Mouse (Mus musculus): ENCODE results near the gene Zfp383. TPM values are rescaled to one million over a fixed set of nuclear protein-coding genes. Genes with fewer than 3 reads are reported as not detected.

Gene Zfp383
- polyA plus RNA-seq, 1 experiment from 2014 or later, result 7.7 TPM

GRCm38 (mm10) chr7:29905966-29906681, 1.9 kb upstream of the Zfp383 start, which contains the start of gene Zfp27:
Zfp27 (minus strand) TSS chr7:29906572.
- H3K27ac ChIP-seq, result peak within 1 kb of the TSS; percentile 96
- peaks cover 9% of the 10 kb centered on the region for H3K36me3 ChIP-seq (replicated peaks)
- peak within 1 kb of the TSS; percentile 49 for H3K4me3 ChIP-seq
- peak within 1 kb of the TSS; percentile 57 for H3K9ac ChIP-seq
- peak; percentile 87 for ATAC-seq (replicated peaks)
- WGBS, result under 1% methylated on average over 22 of the region's 22 CpGs
- H3K9me3 ChIP-seq, result no peaks in the 10 kb centered on the region
- peaks cover 32% of the 10 kb centered on the region for H3K4me1 ChIP-seq
- H3K4me2 ChIP-seq, result peak within 1 kb of the TSS; percentile 52
- H3K27me3 ChIP-seq (replicated peaks), result no peaks in the 10 kb centered on the region

- H3K27me3 ChIP-seq (replicated peaks), result no peaks in the 10 kb centered on the region
- ATAC-seq (replicated peaks), result no peak
- H3K4me1 ChIP-seq, result peaks cover 32% of the 10 kb centered on the region
- WGBS, result 15% methylated on average over 8 of the region's 8 CpGs
- H3K9me3 ChIP-seq, result no peaks in the 10 kb centered on the region
- peak overlapping the region; percentile 96 for H3K27ac ChIP-seq
- peak overlapping the region; percentile 49 for H3K4me3 ChIP-seq
- H3K4me2 ChIP-seq, result peak overlapping the region; percentile 52
- peaks cover 3% of the 10 kb centered on the region; the same call in 1 of the 2 replicates for H3K36me3 ChIP-seq (replicated peaks)
- peak overlapping the region; percentile 57 for H3K9ac ChIP-seq
Measured at GRCm38 (mm10) chr7:29906682-29907058, 1.4 kb upstream of the Zfp383 start.

GRCm38 (mm10) chr7:29907206-29907605, 817 bp upstream of the Zfp383 start:
- H3K4me1 ChIP-seq, result peaks cover 32% of the 10 kb centered on the region
- H3K36me3 ChIP-seq (replicated peaks), result peaks cover 3% of the 10 kb centered on the region
- no peaks in the 10 kb centered on the region for H3K27me3 ChIP-seq (replicated peaks)
- no peak for ATAC-seq (replicated peaks)
- WGBS, result 91% methylated on average over 5 of the region's 5 CpGs
- H3K27ac ChIP-seq, result peak overlapping the region; percentile 96
- no peaks in the 10 kb centered on the region for H3K9me3 ChIP-seq
- H3K9ac ChIP-seq, result no peak overlapping the region
- peak overlapping the region; percentile 52 for H3K4me2 ChIP-seq
- H3K4me3 ChIP-seq, result peak overlapping the region; percentile 49; the same call in 1 of the 2 replicates

GRCm38 (mm10) chr7:29910252-29910651, 2.2 kb downstream of the Zfp383 start:
- peaks cover 24% of the 10 kb centered on the region for H3K36me3 ChIP-seq (replicated peaks)
- 53% methylated on average over 2 of the region's 2 CpGs for WGBS
- peaks cover 25% of the 10 kb centered on the region for H3K4me1 ChIP-seq
- H3K4me2 ChIP-seq, result peak overlapping the region; percentile 55; the same call in 1 of the 2 replicates
- H3K27me3 ChIP-seq (replicated peaks), result no peaks in the 10 kb centered on the region
- no peak overlapping the region for H3K9ac ChIP-seq
- no peak overlapping the region; the same call in 1 of the 2 replicates for H3K4me3 ChIP-seq
- no peak for ATAC-seq (replicated peaks)
- H3K27ac ChIP-seq, result no peak overlapping the region
- H3K9me3 ChIP-seq, result no peaks in the 10 kb centered on the region

- 95% methylated on average over 13 of the region's 13 CpGs for WGBS
- H3K27ac ChIP-seq, result no peak overlapping the region
- no peaks in the 10 kb centered on the region for H3K9me3 ChIP-seq
- no peak overlapping the region for H3K9ac ChIP-seq
- no peak for ATAC-seq (replicated peaks)
- H3K4me2 ChIP-seq, result no peak overlapping the region
- H3K4me3 ChIP-seq, result no peak overlapping the region
- H3K27me3 ChIP-seq (replicated peaks), result no peaks in the 10 kb centered on the region
- H3K36me3 ChIP-seq (replicated peaks), result peaks cover 36% of the 10 kb centered on the region
- H3K4me1 ChIP-seq, result peaks cover 19% of the 10 kb centered on the region
Measured at GRCm38 (mm10) chr7:29912172-29912571, 4.1 kb downstream of the Zfp383 start.

GRCm38 (mm10) chr7:29917371-29918061, 9.5 kb downstream of the Zfp383 start:
- ATAC-seq (replicated peaks), result no peak
- H3K27ac ChIP-seq, result no peak overlapping the region

GRCm38 (mm10) chr7:29918062-29918453, 10.0 kb downstream of the Zfp383 start:
- Histone ChIP-seq H3K36me3 (replicated peaks) (peaks cover 33% of the 10 kb centered on the region), H3K4me1 (no peaks in the 10 kb centered on the region), H3K27ac (no peak overlapping the region), H3K9ac (no peak overlapping the region), H3K4me3 (no peak overlapping the region), H3K27me3 (replicated peaks) (no peaks in the 10 kb centered on the region), H3K4me2 (no peak overlapping the region), H3K9me3 (no peaks in the 10 kb centered on the region)
- ATAC-seq (replicated peaks), result no peak
- 86% methylated on average over 4 of the region's 4 CpGs for WGBS

More at GRCm38 (mm10) chr7:29917371-29918061, 9.5 kb downstream of the Zfp383 start:
- H3K4me2 ChIP-seq, result no peak overlapping the region
- no peaks in the 10 kb centered on the region for H3K27me3 ChIP-seq (replicated peaks)
- H3K4me1 ChIP-seq, result no peaks in the 10 kb centered on the region
- no peak overlapping the region for H3K9ac ChIP-seq
- peaks cover 33% of the 10 kb centered on the region for H3K36me3 ChIP-seq (replicated peaks)
- H3K9me3 ChIP-seq, result no peaks in the 10 kb centered on the region
- no peak overlapping the region for H3K4me3 ChIP-seq
- WGBS, result 66% methylated on average over 6 of the region's 6 CpGs

GRCm38 (mm10) chr7:29921439-29922093, 13.5 kb downstream of the Zfp383 start:
- 0 out of 2 replicates have a peak, but pooled peaks cover 6% of the 10 kb centered on the region for H3K36me3 ChIP-seq (replicated peaks)
- H3K27me3 ChIP-seq (replicated peaks), result no peaks in the 10 kb centered on the region
- H3K4me3 ChIP-seq, result no peak overlapping the region
- ATAC-seq (replicated peaks), result no peak
- no peaks in the 10 kb centered on the region for H3K9me3 ChIP-seq
- 85% methylated on average over 6 of the region's 6 CpGs for WGBS
- no peak overlapping the region for H3K4me2 ChIP-seq
- H3K4me1 ChIP-seq, result no peaks in the 10 kb centered on the region
- no peak overlapping the region for H3K9ac ChIP-seq
- H3K27ac ChIP-seq, result no peak overlapping the region

- no peak overlapping the region for H3K4me3 ChIP-seq
- ATAC-seq (replicated peaks), result no peak
Measured at GRCm38 (mm10) chr7:29922780-29923179, 14.8 kb downstream of the Zfp383 start.

GRCm38 (mm10) chr7:29938856-29939255, 30.8 kb downstream of the Zfp383 start:
- no peak overlapping the region for H3K27ac ChIP-seq
- no peak for ATAC-seq (replicated peaks)
- H3K4me2 ChIP-seq, result no peak overlapping the region
- H3K27me3 ChIP-seq (replicated peaks), result no peaks in the 10 kb centered on the region
- 72% methylated on average over 6 of the region's 6 CpGs for WGBS
- no peak overlapping the region for H3K4me3 ChIP-seq
- no peaks in the 10 kb centered on the region for H3K4me1 ChIP-seq
- no peak overlapping the region for H3K9ac ChIP-seq
- H3K9me3 ChIP-seq, result no peaks in the 10 kb centered on the region
- peaks cover 38% of the 10 kb centered on the region for H3K36me3 ChIP-seq (replicated peaks)

More at GRCm38 (mm10) chr7:29922780-29923179, 14.8 kb downstream of the Zfp383 start:
- Histone ChIP-seq H3K27me3 (replicated peaks) (no peaks in the 10 kb centered on the region), H3K4me2 (no peak overlapping the region), H3K27ac (no peak overlapping the region), H3K4me1 (no peaks in the 10 kb centered on the region), H3K36me3 (replicated peaks) (no peaks in the 10 kb centered on the region), H3K9me3 (no peaks in the 10 kb centered on the region), H3K9ac (no peak overlapping the region)
- WGBS, result 83% methylated on average over 2 of the region's 2 CpGs

GRCm38 (mm10) chr7:29941027-29941426, 33.0 kb downstream of the Zfp383 start:
- 95% methylated on average over 11 of the region's 11 CpGs for WGBS
- peaks cover 20% of the 10 kb centered on the region for H3K36me3 ChIP-seq (replicated peaks)
- H3K4me1 ChIP-seq, result no peaks in the 10 kb centered on the region
- no peaks in the 10 kb centered on the region for H3K27me3 ChIP-seq (replicated peaks)
- H3K4me3 ChIP-seq, result no peak overlapping the region
- H3K9ac ChIP-seq, result no peak overlapping the region
- no peak for ATAC-seq (replicated peaks)
- no peaks in the 10 kb centered on the region for H3K9me3 ChIP-seq
- no peak overlapping the region for H3K4me2 ChIP-seq
- no peak overlapping the region for H3K27ac ChIP-seq

- no peak overlapping the region for H3K4me2 ChIP-seq
- no peak overlapping the region for H3K9ac ChIP-seq
- no peak overlapping the region for H3K27ac ChIP-seq
- peaks cover 8% of the 10 kb centered on the region; the same call in 1 of the 2 replicates for H3K36me3 ChIP-seq (replicated peaks)
- no peak overlapping the region for H3K4me3 ChIP-seq
- H3K4me1 ChIP-seq, result no peaks in the 10 kb centered on the region
- ATAC-seq (replicated peaks), result no peak
- H3K27me3 ChIP-seq (replicated peaks), result no peaks in the 10 kb centered on the region
- no peaks in the 10 kb centered on the region for H3K9me3 ChIP-seq
- WGBS, result 57% methylated on average over 2 of the region's 2 CpGs
Measured at GRCm38 (mm10) chr7:29942740-29943139, 34.7 kb downstream of the Zfp383 start.
